Mouse (Mus musculus) retina, postnatal 1 day (tissue): ENCODE results near the gene Jpt2.

Experiments
- DNase-seq: peaks from one replicate; pipeline ENCODE4 v3.0.0-alpha.2; 2012

Gene Jpt2

GRCm38 (mm10) chr17:24903767-24904166 is 56.7 kb downstream of the Jpt2 start:
- DNase-seq = no peak

- peak; percentile 34 for DNase-seq
These were observed 57.6 kb downstream of the Jpt2 start for GRCm38 (mm10) chr17:24902671-24903474.

DNA sequence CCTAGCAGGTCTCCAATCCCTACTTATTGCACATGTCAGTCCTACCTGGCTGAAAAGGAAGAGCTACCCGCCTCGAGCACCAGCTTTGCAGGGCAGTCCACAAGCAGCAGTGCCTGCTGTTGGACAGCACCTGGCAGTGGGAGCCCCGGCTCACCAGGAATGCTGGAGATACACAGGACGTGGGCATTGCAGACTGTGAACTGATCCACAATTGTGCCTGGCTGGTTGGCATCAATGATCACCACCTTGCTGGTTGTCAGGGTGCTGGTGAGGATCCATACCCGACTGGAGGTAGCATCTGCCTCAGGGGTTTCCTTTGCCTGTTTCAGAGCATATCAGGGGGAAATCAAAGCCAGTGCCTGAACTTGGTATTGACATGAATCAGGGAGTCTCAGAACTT is 58.4 kb downstream of the Jpt2 start:
- DNase-seq = no peak

GRCm38 (mm10) chr17:24900014-24900413 is 60.5 kb downstream of the Jpt2 start:
- DNase-seq = no peak

DNA sequence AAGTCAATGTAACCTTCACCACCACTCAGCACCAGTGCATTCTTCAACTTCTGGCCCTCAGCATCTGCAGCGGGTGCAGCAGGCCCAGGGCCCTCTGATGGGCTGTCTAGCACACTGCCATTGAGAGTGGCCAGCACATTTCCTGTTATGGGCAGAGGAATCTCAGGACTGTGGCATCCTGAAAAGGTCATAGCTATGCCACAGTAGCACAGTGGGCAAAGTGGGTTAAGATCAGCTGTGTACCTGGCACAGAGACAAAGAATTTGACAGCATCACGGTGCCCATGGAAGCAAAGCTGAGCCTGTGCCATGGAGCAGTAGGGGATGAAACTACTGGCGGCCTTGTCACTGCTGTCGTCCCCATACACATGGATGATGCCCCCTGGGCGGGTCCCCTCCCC is 61.3 kb downstream of the Jpt2 start:
- no peak for DNase-seq

- DNase-seq = no peak
These were observed 62.2 kb downstream of the Jpt2 start for GRCm38 (mm10) chr17:24898041-24898854.

DNA sequence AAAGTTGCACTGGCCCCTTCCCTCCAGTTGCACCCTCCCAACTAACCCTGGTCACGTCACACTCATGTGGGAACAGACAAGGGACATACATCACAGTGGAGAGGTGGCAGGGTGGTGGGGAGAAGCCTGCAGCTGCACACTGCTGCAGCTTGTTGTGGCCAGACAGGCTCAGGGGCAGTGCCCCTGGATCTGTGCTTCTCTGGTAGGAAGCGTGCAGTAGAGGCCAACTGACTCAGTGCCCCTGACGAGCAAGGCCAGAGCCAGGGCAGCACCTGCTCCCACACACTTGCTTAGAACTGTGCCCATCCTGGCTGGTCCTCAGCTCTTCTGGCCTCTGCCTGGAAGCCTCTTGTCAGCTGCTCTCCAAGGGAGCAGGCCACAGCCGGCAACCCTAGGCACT is 62.9 kb downstream of the Jpt2 start:
- DNase-seq = no peak

DNA sequence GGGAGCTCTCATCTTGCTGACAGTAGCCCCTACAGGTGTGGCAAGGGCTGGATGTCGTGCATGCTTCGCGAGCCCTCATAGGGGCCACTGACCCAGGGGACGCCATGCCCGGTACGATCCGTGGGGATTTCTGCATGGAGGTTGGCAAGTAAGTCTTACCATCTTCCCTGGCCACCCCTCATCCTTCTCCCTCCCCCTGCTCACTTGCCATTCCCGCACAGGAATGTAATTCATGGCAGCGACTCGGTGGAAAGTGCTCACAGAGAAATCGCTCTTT is 63.6 kb downstream of the Jpt2 start:
- no peak for DNase-seq

GRCm38 (mm10) chr17:24896241-24896992 is 64.1 kb downstream of the Jpt2 start, which contains the start of gene Nme3:
Nme3 (plus strand) TSS chr17:24896500.
- DNase-seq = peak; percentile 81

GRCm38 (mm10) chr17:24895571-24896240 is 64.8 kb downstream of the Jpt2 start:
- DNase-seq = no peak

GRCm38 (mm10) chr17:24894995-24895547 is 65.4 kb downstream of the Jpt2 start, which contains the start of the genes Eme2 and Mrps34:
Eme2 (minus strand) TSS chr17:24895087.
Mrps34 (plus strand) TSS chr17:24895116.
- peak; percentile 95 for DNase-seq

GRCm38 (mm10) chr17:24894061-24894994 is 66.2 kb downstream of the Jpt2 start:
- DNase-seq = no peak

GRCm38 (mm10) chr17:24893276-24893675 is 67.2 kb downstream of the Jpt2 start:
- DNase-seq = no peak

DNA sequence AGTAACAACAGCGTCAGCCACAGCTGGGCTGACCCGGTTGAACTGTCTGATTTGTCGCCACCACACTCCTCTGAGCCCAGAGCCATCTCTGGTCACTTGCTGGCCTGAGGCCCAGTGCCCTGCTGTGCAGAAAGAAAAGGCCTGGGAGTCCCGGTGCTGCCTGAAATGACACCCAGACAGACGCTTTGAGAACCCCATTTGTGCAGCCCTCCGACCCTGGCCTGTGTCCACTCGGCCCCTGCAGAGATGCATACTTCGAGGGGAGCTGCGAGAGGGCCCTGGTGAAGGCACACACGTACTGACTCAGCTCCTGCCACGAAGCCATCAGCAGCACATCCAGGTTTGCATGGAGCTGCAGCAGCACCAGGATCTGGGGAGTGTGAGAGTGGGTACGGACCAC is 67.7 kb downstream of the Jpt2 start:
- no peak for DNase-seq

GRCm38 (mm10) chr17:24891321-24891720 is 69.2 kb downstream of the Jpt2 start:
- DNase-seq = no peak

DNA sequence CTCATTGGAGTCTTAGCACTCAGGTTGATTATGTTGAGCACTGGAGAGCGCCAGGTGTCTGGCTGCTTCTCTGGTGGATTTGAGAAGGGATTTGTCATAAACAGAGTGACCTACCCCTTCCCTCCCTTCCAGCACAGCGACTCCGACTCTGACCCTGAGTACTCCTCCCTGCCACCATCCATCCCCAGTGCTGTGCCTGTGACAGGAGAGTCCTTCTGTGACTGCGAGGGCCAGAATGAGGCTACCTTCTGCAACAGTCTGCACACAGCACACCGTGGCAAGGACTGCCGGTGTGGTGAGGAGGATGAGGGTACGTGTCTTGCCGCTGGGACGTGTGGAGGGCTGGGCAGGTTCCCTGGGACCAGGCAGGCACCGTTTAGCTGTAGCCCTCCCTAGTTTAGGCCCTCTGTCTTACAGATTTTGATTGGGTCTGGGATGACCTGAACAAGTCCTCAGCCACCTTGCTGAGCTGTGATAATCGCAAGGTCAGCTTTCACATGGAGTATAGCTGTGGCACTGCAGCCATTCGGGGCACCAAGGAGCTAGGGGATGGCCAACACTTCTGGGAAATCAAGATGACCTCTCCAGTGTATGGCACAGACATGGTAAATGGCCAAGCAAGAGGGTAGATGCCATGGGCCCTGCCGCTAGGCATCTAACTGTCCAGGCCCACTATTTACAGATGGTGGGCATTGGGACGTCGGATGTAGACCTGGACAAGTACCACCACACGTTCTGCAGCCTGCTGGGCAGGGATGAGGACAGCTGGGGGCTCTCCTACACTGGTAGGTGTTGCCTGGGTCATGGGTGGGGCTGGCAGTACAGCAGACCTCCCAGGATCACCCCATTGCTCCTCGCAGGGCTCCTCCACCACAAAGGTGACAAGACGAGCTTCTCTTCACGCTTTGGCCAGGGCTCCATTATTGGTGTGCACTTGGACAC is 70.1 kb downstream of the Jpt2 start:
- DNase-seq = no peak

- DNase-seq = no peak
These were observed 71.6 kb downstream of the Jpt2 start for GRCm38 (mm10) chr17:24888862-24889261.
